Mouse (Mus musculus): ENCODE measurements around the gene Alox8. TPM values are rescaled to one million over a fixed set of nuclear protein-coding genes. Genes with fewer than 3 reads are reported as not detected.

The Alox8 gene
- total RNA-seq, 1 experiment from 2014 or later, result not detected

DNA sequence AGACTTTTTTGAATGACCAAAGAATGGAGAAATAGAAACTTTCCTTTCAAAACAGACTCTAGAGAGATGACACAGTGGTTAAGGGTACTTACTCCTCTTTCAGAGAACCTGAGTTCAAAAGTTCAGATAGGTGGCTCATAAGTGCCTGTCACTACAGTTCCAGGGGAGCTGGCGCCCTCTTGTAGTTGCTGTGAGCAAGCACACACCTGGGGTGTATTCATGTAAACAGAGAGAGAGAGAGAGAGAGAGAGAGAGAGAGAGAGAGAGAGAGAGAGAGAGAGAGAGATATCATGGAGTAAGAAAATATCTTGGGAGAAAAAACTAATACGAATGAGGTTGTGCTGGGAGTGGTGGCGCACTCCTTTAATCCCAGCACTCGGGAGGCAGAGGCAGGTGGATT lies 17.5 kb downstream of the Alox8 start:
- DNase-seq, result no peak

DNA sequence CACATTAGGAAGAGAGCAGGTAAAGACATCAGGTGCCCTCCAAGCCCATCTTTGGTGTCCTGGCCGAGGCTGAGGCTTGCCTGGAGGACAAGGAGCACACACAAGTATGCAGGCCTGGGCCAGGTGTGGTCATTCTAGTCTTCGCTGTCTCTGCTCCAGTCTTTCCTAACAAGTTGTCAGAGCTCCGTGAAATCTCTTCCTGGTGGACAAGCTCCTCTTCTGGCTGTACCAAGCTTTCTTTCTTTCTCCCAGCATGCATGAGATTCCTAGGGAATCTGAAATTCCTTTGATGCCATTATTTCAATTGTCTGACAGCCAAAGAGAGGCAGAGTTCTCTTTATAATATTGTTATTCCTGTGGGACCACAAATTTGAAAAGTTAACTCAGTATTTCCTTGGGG lies 18.1 kb downstream of the Alox8 start:
- no peak for DNase-seq

DNA sequence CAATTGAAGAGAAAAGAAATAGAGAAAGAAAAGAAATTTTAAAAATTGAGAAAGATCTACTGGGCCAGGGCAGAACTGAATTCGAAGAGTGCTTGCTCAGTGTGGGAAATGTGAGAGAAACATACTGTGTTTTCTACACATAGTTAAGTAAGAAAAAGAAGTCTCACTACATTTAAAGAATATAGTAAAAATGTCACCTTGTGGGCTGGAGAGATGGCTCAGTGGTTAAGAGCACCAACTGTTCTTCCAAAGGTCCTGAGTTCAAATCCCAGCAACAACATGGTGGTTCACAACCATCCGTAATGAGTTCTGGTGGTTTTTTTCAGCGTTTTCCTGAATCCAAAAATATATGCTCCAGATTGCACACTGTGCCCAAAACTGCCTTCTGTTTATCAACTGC lies 19.1 kb downstream of the Alox8 start:
- DNase-seq, result no peak

DNA sequence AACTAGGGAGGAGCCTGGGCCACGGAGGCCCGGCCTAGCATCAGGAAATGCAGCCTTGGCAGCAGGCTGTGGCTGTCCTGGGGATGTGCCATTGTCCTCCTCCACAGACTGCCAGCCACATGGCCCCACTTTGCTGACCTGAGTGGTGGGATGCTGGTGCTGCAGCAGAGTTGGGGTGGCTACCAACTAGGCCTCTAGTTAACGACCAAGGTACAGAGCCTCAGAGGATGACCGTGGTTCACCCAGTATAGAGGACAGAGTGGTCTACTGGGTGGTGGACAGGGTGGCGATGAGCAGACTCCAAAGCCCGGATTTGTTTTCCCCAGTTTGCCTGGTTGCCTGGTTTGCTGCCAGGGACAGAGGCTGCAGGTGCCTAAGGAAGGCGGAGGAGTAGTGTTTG lies 22.9 kb downstream of the Alox8 start:
- no peak for DNase-seq

DNA sequence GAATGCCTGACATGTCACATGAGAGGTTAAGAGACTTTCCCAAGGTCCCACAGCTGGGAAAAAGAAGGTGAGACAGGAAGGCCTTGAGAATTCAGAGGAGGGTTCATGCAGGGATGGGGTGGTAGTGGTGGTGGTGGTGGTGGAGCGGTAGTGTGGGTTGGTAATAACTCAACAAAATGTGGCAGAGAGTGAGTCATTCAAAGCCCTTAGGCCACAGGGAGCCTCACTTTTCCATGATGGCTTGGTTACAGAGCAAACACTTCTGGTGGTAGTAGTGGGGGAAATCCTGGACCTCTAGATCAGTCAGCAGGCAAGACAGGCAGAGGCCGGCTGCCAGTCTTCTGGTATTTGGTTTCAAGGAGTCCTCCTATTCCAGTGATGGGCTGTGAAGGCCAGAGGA lies 25.0 kb downstream of the Alox8 start:
- DNase-seq, result peak; percentile 17

DNA sequence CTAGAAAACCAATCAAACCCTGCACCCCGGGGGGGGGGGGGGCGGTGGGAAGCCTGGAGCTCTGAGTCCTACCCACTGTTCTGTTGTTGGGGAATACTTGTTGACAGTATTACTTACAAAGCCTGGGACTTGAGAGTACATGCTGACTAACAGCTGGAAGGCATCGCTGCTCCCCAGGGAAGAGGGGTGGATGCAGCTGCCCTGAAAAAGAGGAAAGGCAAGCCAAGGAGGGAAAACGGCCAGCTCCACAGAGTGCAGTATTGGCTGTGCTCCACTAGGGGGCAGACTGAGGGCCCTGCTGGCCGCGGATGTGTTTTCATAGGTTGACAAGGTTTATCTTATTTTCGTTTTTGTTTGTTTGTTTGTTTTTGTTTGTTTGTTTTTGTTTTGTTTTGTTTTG lies 26.0 kb downstream of the Alox8 start:
- peak; percentile 80 for DNase-seq

DNA sequence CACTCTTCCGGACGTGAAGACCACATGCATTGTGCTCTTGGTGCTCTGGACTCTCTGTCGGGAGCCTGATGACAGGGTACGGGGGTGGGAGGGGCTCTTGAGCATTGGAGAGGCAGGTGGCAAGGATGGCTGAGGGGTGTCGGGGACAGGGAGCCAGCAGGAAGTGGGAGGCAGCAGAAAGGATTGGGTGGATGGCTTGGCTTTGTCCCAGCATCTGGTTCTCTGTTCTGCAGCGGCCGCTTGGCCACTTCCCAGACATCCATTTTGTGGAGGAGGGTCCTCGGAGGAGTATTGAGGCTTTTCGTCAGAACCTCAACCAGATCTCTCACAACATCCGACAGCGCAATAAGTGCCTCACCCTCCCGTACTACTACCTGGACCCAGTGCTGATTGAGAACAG lies 28.3 kb downstream of the Alox8 start:
- no peak for DNase-seq

DNA sequence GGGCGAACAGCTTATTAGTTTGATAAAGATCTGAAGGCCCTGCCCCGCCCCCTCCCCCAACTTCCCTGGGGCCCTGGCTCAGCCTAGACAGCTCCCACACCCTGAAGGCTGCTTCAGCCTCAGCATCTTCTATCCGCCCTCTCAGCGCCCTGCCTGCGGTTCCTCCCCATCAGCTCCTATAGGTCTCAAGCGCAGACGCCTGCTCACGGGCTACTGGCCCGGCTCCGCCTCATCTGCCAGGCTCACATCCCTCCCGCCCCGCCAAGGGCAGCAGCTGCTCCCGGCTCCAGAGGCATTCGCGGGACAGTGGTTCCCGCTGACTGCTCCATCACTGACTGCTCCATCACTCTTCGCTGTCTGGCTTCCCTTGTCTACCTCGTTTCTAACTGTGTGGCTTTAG lies 40.8 kb downstream of the Alox8 start, which contains the start of gene Alox12b:
Alox12b (plus strand) TSS at position 190 of the 400 bp plus-strand sequence.
- DNase-seq, result peak; percentile 28

DNA sequence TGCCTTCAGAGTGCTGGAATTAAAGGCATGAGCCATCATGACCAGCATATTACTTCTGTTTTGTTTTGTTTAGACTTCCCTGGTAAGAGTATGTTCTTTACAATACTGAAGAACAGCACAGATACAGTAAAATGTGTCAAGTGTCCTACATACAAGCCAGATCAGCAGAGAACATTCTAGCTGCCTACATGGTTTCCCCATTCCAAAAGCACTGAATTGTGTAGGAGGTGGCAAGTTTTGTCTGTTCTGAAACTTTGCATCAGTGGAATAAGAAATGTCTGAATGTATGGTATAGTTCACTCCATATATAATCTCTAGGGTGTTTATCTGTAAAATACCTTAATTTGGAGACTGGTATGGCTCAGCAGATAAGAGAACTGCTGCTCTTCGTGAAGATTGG lies 42.3 kb downstream of the Alox8 start:
- DNase-seq, result no peak

DNA sequence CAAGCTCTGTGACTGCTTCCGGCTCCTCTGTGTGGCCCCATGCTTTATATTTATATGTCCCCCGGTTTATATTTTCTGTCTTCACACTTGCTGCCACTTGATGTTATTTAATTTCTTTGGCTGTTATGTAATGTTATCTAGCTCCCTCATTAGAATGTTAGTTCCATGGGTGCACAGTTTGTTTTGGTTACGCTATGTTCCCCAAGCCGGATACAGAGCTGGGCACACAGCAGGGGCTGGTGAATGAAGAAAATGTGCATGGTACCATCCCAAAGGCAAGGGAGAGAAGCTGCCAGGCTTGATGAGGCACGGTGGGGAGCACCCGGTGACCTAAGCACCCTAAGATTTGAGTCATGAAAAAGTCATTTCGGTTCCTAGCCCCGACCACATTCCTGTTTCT lies 43.8 kb downstream of the Alox8 start:
- no peak for DNase-seq

DNA sequence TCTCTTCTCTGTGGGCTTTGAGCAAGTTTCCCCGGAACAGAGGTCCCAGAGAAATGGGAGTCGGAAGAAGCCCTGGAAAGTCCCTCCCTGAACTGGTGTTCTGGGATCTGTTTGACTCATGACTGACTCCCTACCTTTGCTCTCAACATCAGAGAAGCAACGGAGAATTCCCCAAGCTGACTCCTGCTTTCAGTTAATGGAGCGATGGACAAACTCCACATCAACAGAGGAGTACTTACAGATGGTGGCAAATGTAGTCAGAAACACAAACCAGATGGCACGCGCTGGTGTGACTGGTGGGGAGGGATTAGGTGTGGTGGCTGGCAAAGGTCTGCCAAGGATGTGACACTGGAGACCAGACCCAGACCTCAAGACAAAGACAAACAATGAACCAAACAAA lies 46.6 kb downstream of the Alox8 start:
- DNase-seq, result no peak

DNA sequence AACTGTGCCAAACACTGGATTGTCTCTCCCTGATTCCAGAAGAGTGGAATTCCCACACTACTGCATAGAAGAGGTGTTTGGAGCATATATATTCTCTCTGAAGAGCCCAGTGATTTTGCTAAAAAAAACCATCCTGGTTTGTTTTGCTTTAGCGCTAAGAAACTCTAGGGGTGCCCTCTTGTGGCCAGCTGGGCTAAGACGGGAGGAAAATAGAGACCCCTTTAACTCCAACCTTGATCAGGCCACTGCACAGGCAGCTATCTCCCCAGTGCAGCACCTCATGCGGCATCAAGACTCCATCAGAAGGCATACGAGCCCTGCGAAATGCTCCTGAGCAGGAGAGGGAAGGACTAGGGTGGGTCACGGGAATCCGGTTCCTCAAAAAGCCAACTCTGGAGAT lies 47.2 kb downstream of the Alox8 start:
- DNase-seq, result peak; percentile 84

DNA sequence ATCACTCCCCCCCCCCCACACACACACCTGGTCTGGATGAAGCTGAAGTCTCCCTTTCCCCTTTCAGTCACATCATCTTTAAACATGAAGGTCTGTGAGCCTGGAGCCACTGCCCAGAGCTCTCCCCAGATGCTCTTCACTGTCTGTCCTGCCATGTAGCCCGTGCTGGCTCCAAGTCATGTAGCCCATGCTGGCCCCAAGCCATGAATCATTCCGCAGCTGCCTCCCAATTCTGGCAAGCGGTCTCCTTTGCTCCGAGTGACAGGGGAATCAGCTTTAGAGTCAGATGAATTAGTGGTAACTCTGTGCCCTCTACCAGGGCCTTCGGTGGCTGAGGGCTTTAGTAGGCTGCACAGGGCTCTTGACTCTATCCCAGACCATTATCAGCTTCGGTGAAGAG lies 47.9 kb downstream of the Alox8 start:
- no peak for DNase-seq

DNA sequence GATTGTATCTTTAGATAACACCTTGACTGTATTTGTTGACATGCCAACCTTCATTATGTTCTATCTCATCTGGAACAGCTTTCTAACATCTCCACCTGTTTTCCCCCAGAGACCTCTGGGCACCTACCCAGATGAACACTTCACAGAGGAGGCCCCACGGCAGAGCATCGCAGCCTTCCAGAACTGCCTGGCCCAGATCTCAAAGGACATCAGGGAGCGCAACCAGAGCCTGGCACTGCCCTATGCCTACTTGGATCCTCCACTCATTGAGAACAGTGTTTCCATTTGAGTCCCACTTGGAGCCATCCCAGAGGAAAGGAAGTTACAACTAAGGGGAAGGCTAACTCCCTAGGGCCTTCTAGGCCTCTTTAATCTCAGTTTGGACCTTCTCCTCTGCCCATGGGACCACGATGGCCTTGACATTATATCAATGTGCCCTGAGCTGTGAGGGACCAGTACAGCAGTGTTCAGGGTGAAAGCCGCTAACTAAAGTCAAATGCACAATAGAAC lies 49.1 kb downstream of the Alox8 start:
- DNase-seq, result peak; percentile 32

DNA sequence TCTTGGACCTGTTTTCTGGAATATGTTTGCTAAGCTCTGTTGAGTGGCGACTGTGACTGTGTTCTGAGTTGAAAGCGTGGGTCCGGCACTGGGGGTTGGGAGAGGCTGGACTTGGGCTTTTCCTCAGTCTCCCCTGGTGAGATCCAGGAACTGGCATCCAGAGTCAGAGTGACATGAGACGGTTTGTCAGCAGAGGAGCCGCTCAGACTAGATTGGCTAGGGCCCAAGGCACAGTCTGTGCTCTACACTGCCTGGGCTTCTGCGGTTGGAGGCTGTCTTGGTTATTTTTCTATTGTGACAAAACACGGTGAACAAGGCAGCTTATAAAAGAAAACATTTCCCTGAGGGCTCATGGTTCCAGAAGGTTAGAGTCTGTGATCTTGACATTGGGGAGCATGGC lies 50.1 kb downstream of the Alox8 start:
- DNase-seq, result peak; percentile 28

DNA sequence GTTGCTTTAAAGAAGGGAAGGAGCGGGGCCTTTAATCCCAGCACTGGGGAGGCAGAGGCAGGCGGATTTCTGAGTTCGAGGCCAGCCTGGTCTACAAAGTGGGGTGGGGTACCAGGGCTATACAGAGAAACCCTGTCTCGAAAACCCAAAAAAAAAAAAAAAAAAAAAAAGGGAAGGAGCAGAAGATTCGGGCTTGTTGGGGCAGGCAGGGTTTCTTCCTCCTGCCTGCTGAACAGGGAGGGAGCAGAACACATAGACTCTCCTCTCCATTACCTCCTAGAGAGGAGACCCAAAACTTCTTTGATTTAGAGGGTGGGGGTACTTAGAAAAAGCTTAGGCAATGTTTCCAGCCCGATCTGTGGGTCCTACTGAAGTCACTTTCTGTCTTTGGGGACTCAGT lies 62.3 kb downstream of the Alox8 start:
- no peak for DNase-seq

DNA sequence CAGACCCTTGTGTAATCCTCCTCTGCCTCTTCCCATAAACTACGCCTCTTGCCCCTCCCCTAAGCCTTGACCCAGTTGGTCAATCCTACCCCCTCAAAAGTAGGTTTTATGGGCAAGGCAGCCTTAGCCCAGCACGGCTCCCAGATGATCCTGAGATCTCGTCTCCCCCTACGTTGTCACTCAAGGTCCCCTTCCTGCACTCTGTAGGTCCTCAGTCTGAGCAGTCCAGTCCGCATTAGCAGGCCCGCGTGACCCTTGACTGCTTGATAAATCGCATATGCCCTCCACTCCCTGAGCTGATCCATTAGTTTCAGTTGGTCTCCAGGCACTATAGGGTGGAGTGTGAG lies 63.0 kb downstream of the Alox8 start:
- DNase-seq, result no peak

Other genes starting within 250 kb of the Alox8 start
- gene Arhgef15, start 240.4 kb downstream of the Alox8 start, total RNA-seq (2021), result 28.7 and 31.9 TPM in 2 replicates
- gene Slc25a35, start 229.7 kb downstream of the Alox8 start, total RNA-seq (2021), result 54.6 and 55.8 TPM in 2 replicates
- gene Rangrf, start 222.7 kb downstream of the Alox8 start, total RNA-seq (2021), result 16.3 and 24.8 TPM in 2 replicates
- gene Pfas, start 189.4 kb downstream of the Alox8 start, total RNA-seq (2021), result 28.1 and 29.0 TPM in 2 replicates
- 24.2 and 27.9 TPM in 2 replicates for gene Ctc1, start 181.9 kb downstream of the Alox8 start, total RNA-seq (2021)
- 17.1 and 18.8 TPM in 2 replicates for gene Aurkb, start 152.2 kb downstream of the Alox8 start, total RNA-seq (2021)
- gene Borcs6, start 138.1 kb downstream of the Alox8 start, total RNA-seq (2021), result 19.2 and 20.6 TPM in 2 replicates
- gene Tmem107, start 127.0 kb downstream of the Alox8 start, total RNA-seq (2021), result 12.0 and 12.3 TPM in 2 replicates
- gene Vamp2, start 109.4 kb downstream of the Alox8 start, total RNA-seq (2021), result 111 and 139 TPM in 2 replicates
- 116 and 118 TPM in 2 replicates for gene Per1, start 102.6 kb downstream of the Alox8 start, total RNA-seq (2021)
- 0.37 TPM in 1 of 2 replicates, not detected in the other for gene Hes7, start 77.4 kb downstream of the Alox8 start, total RNA-seq (2021)
- 0.38 and 0.41 TPM in 2 replicates for gene 9130213A22Rik, start 75.3 kb downstream of the Alox8 start, total RNA-seq (2021)
- 1.2 and 1.6 TPM in 2 replicates for gene Aloxe3, start 71.9 kb downstream of the Alox8 start, total RNA-seq (2021)
- not detected in 2 replicates for gene Alox12b, start 40.9 kb downstream of the Alox8 start, total RNA-seq (2021)
- not detected in 2 replicates for gene Gucy2e, start 39.2 kb upstream of the Alox8 start, total RNA-seq (2021)
- 9.0 and 10.7 TPM in 2 replicates for gene Cntrob, start 125.9 kb upstream of the Alox8 start, total RNA-seq (2021)
- gene Trappc1, start 126.1 kb upstream of the Alox8 start, total RNA-seq (2021), result 82.9 and 83.2 TPM in 2 replicates
- gene Kcnab3, start 128.4 kb upstream of the Alox8 start, total RNA-seq (2021), result 6.6 and 6.9 TPM in 2 replicates
- gene Rnf227, start 142.6 kb upstream of the Alox8 start, total RNA-seq (2021), result 4.1 and 5.4 TPM in 2 replicates
- 109 and 118 TPM in 2 replicates for gene Chd3, start 171.6 kb upstream of the Alox8 start, total RNA-seq (2021)
- gene Naa38, start 197.6 kb upstream of the Alox8 start, total RNA-seq (2021), result 124 and 137 TPM in 2 replicates
- gene Cyb5d1, start 197.8 kb upstream of the Alox8 start, total RNA-seq (2021), result 34.2 and 42.6 TPM in 2 replicates
- 29.5 and 30.2 TPM in 2 replicates for gene Tmem88, start 200.4 kb upstream of the Alox8 start, total RNA-seq (2021)
- gene Kdm6b, start 215.8 kb upstream of the Alox8 start, total RNA-seq (2021), result 53.7 and 61.3 TPM in 2 replicates